Mouse (Mus musculus) v-Abl transformed pro-B cells (cell line): ENCODE measurements at regions not wholly inside any gene's neighbourhood (a gene's known extent, or its start where the extent isn't known, plus 50 kb on each side); places are given as distances from the start of the nearest gene placed in this dataset.

Experiments used
- in situ Hi-C, 2 experiments: fragments of 400-800 bp; cut with MboI; formaldehyde crosslinking; loops; one replicate each; pipeline ENCODE4 v1.15.1; 2025; ENCODE audit not compliant: unreplicated experiment in 2 of 2

DNA sequence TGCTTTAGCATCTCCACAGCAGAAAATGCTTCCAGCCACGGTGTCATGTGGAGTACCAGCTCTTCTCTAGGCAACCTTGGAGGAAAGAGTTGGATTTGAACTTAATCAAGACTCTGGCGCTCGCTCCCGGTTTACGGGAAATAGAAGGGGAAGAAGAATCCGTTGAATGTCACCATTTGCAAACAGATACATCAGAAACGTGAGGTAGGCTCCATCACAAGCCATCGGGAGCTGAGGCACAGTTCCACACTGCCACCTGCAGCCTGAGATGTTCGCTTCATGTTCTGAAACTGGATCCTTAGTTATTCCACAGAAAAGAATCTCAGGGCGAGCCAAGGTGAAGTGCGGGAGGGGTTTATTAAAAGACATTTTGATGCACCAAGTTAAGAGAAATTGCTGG is 148.5 kb downstream of the Atp23 start:
- in situ Hi-C loops = no loop called here

- in situ Hi-C loops = no loop called here
These were observed 152.3 kb downstream of the Atp23 start for GRCm38 (mm10) chr10:126748696-126749466.

GRCm38 (mm10) chr10:126734661-126735060 is 166.5 kb downstream of the Atp23 start:
- in situ Hi-C loops = no loop called here

DNA sequence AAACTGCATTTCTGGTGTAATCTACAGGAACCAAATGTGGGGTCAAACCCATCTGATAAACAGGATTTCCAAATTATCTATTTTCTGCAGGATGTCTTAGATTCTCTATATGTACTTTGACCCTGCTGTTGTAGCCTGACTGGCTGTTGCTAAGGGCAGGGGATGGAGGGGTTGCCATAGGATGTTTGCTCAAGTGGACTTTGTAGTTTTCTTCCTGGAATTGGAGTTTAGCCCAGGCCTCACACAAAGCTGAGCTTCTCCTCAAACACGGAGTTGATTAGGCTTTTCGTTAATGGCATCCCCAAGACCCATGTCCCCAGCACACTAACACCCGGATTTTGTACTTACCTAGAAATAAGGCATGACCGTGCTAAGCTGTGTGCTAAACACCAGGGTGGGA is 173.3 kb downstream of the Atp23 start:
- in situ Hi-C loops = loop anchor here in 1 of 2 experiments (5.0 kb wide), 1 partner anchor 51 kb away; no protein-coding TSS in a partner anchor

DNA sequence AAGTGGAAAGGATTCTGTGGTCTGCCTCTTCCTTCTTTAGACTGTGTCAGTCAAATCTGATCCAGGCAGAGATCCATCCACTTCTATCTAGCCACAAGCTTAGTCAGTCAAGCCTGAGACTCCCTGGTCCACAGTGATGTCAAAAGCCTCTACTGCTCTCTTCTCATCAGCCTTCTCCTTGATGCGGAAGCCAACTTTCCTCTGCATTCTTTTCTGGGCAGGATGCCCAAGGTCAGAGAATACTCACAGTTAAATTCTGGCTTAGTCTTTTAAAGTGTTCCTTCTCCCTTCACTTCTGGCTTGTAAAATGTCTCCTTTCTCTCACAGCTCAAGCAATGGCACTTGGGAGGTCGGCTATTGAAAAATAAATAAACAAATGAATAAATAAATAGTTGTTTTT is 183.2 kb downstream of the Atp23 start:
- in situ Hi-C loops = no loop called here

DNA sequence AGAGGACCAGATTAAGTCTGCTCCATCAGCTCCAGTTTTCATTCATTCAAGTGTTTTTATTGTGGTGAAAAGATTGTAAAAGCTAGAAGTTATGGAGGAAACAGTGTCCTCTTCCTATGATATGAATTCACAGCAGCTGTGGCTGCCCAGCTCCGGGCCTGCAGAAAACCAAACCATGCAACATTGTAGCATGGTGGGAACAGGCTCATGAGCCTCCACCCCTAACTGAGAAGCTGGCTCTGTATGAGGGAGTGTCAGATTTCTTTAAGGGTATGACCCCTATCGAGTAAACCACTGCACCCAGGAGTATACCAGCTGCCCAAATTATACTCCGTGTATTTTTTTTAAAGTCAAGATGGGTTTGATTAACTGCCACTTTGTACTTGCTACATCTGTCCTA is 189.4 kb downstream of the Atp23 start:
- in situ Hi-C loops = no loop called here

GRCm38 (mm10) chr10:126709219-126709917 is 191.8 kb downstream of the Atp23 start:
- in situ Hi-C loops = no loop called here

- in situ Hi-C loops = no loop called here
These were observed 192.4 kb downstream of the Atp23 start for GRCm38 (mm10) chr10:126708730-126709129.

DNA sequence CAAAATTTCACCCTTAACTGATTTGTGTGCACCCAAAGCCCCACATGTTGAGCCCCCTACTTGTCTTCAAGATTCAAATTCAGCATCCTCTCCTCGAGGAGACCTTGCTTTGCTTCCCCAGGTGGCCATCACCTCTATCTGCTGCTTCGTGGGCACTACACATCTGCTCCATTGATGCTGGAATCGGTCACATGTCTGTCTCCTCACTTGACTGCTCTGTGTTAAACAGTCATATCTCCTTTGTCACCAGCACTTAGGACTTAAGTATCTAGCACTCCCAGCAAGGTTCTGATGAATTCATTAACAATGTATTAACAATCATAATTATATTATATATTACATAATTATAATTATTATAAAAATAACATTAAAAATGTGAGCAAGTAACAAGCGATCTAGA is 192.9 kb downstream of the Atp23 start:
- in situ Hi-C loops = no loop called here

DNA sequence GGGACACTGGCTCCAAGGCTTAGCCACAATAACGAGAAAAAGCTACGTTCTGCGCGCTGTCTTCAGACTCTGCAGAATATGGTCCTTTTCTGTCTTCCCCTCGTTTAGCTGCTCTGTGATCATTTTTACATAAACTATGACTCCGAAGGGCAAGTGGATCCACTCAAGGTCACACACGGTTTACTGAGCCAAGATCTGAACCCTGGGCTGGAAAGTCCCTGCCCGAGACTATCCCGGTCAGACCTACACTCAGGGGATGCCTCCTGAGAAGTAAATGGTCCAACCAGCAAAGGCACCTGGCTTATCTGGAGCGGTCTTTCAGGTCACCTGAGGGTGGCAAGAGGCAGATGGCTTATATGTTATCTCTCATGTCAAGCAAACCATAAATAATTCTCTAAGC is 204.1 kb downstream of the Atp23 start:
- in situ Hi-C loops = no loop called here

- in situ Hi-C loops = no loop called here
These were observed 210.1 kb downstream of the Atp23 start for GRCm38 (mm10) chr10:126690914-126691673.

GRCm38 (mm10) chr10:126680275-126681184 is 220.6 kb downstream of the Atp23 start:
- in situ Hi-C loops = no loop called here

- in situ Hi-C loops = loop anchor here (5.0 to 10.0 kb wide), 2 partner anchors 48 to 175 kb away; no protein-coding TSS in a partner anchor
These were observed 221.7 kb downstream of the Atp23 start for GRCm38 (mm10) chr10:126679224-126680120.

DNA sequence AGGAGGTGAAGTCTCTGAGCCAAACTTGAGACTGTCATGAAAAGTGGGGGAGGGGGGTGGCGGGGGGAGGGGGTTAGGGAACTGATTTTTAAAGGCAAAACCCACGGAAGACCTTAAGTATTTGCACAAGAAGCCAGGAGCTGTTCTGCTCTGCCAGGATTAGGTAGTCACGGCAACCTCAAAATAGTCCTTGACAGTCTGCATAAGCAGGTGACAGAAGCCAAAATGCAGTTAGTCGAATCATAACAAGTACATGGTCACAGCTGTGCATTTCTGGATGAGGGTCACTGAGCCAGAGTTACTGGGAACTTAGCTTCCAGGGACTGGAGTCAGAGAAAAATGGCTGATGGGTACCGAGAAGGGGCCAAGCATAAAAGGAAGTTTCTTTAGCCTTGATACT is 227.7 kb downstream of the Atp23 start:
- in situ Hi-C loops = loop anchor here (10.0 kb wide), 1 partner anchor 169 kb away; no protein-coding TSS in a partner anchor

DNA sequence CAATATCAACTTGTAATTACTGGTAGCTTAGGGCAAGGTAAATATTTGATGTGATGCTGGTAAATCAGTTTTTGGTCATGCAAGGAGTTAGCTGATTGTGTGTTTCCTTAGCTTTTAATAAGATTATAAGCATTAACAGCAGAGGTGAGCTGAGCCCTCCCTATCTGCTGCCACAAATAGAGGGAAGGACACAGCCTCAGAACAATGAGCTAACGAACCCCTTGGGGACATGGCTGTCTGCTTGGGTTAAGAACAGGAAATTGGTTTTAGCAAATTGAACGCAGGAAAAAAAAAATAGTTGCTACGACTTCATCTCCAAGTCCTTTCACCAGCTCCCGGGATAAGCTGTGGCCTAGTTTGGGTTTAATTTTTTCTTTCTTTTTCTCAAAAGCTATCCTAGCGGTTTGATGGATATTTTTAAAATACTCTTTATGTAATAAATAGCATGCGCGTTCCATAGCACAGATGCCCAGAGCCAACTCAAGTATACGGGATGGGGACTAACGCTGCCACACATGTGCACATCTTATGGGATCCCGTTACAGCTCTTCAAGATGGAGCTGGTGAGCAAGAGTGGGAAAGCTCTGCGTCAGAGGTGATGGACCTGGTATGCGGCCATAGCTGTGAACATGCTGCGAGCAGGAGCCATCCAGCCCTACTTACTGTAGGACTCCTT is 236.6 kb downstream of the Atp23 start:
- in situ Hi-C loops = loop anchor here (10.0 kb wide), 3 partner anchors 130 to 150 kb away; no protein-coding TSS in a partner anchor

- in situ Hi-C loops = loop anchor here (10.0 kb wide), 3 partner anchors 129 to 151 kb away; no protein-coding TSS in a partner anchor
These were observed 237.6 kb downstream of the Atp23 start for GRCm38 (mm10) chr10:126663461-126664013.

DNA sequence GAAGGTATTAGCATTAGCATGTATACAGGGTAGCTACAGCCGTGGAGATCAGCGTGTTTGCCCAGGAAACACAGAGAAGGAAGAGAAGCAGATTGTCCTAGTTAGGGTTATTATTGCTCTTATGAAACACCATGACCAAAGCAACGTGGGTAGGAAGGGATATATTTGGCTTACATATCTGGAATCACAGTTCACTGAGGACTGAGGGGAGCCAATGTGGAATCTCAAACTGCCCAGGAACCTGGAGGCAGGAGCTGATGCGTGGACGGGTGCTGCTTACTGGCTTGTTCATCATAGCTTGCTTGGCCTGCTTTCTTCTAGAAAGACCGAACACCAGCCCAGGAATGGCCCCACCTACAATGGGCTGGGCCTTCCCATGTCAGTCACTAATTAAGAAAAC is 238.4 kb downstream of the Atp23 start:
- in situ Hi-C loops = loop anchor here (10.0 kb wide), 3 partner anchors 128 to 152 kb away; no protein-coding TSS in a partner anchor

DNA sequence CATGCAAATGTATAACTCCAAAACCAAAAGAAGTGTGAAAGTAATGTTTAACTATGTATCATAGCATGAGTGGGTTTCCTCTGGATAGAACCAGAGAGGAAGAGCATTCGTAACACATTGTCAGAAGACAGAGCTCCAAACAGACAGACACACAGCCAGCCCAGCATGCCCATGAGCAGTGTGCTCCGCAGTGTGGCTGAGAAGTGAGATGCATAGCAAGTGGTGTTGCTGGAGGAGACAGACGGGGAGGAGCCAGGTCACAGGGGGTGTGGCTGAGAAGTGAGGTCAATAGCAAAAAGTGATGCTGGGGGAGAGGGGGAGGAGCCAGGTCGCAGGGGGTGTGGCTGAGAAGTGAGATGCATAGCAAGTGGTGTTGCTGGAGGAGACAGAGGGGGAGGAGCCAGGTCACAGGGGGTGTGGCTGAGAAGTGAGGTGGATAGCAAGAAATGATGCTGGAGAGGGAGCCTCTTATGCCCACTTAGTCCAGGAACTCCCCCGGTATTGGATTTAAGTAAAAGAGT is 240.0 kb downstream of the Atp23 start:
- in situ Hi-C loops = loop anchor here (10.0 kb wide), 3 partner anchors 126 to 154 kb away; no protein-coding TSS in a partner anchor
